Mouse (Mus musculus) neural tube, embryonic 11.5 days (tissue): ENCODE measurements around the gene Nelfcd. TPM values are rescaled to one million over a fixed set of nuclear protein-coding genes. Genes with fewer than 3 reads are reported as not detected.

Source experiments
- ATAC-seq: fragments of 200-750 bp; cut with Nextera tagmentation; 2 replicates; pipeline ENCODE4 v1.8.0; 2017; ENCODE audit warnings: moderate number of reproducible peaks, mild to moderate bottlenecking, moderate TSS enrichment, moderate library complexity; ENCODE audit not compliant: insufficient read depth, low FRiP score, low TSS enrichment
- DNase-seq: peaks from one replicate; pipeline ENCODE4 v3.0.0-alpha.2; 2015; ENCODE audit warnings: low spot score
- H3K27ac ChIP-seq: fragments of 300-500 bp; sonication (generic); 2 replicates; pipeline ENCODE4 v1.5.1; 2014; ENCODE audit warnings: low read depth, mild to moderate bottlenecking, low read length
- H3K27me3 ChIP-seq: fragments of 300-500 bp; sonication (generic); 2 replicates; pipeline ENCODE4 v1.6.1; 2014; ENCODE audit warnings: mild to moderate bottlenecking, low read length, mixed read lengths; ENCODE audit not compliant: control insufficient read depth, insufficient read depth
- H3K36me3 ChIP-seq: fragments of 300-500 bp; sonication (generic); 2 replicates; pipeline ENCODE4 v1.6.1; 2014; ENCODE audit warnings: mild to moderate bottlenecking, low read length, moderate library complexity, mixed read lengths; ENCODE audit not compliant: control insufficient read depth, insufficient read depth
- H3K4me1 ChIP-seq: fragments of 300-500 bp; sonication (generic); 2 replicates; pipeline ENCODE4 v1.6.1; 2014; ENCODE audit warnings: low read length, mixed read lengths; ENCODE audit not compliant: control insufficient read depth, insufficient read depth
- H3K4me2 ChIP-seq: fragments of 300-500 bp; sonication (generic); 2 replicates; pipeline ENCODE4 v1.6.1; 2014; ENCODE audit warnings: low read depth, mild to moderate bottlenecking, moderate library complexity
- H3K4me3 ChIP-seq: fragments of 300-500 bp; sonication (generic); 2 replicates; pipeline ENCODE4 v1.5.1; 2014; ENCODE audit warnings: low read depth, low read length
- H3K9ac ChIP-seq: fragments of 300-500 bp; sonication (generic); 2 replicates; pipeline ENCODE4 v1.6.1; 2014; ENCODE audit warnings: mild to moderate bottlenecking, low read length
- H3K9me3 ChIP-seq: fragments of 300-500 bp; sonication (generic); 2 replicates; pipeline ENCODE4 v1.6.1; 2016; ENCODE audit warnings: low read length; ENCODE audit not compliant: control insufficient read depth
- WGBS: fragments of 180-500 bp; shearing (Covaris S2); extraction: QIAGEN DNeasy Blood & Tissue Kit; methylation state at CpG from one replicate; pipeline ENCODE4 v1.1.7; 2014; 5-methylcytosine and 5-hydroxymethylcytosine counted together
- polyA plus RNA-seq: library from polyadenylated mRNA; unstranded; fragments of >200 nt; fragmentation: Nextera tagmentation; extraction: Ambion mirVana; gene quantifications from 2 replicates; pipeline ENCODE4 v1.2.1, GENCODE M21; 2014

Gene Nelfcd
- 169 and 172 TPM in 2 replicates for polyA plus RNA-seq

GRCm38 (mm10) chr2:174415731-174416310 is at the start of gene Nelfcd:
Gene Nelfcd (plus strand): TSS chr2:174415804.
- Histone ChIP-seq H3K4me2 (peak within 1 kb of the TSS; percentile 75), H3K9ac (peak within 1 kb of the TSS; percentile 93), H3K36me3 (no peaks in the 10 kb centered on the region), H3K9me3 (no peaks in the 10 kb centered on the region), H3K27ac (no peak within 1 kb of the TSS), H3K4me3 (peak within 1 kb of the TSS; percentile 97), H3K27me3 (no peaks in the 10 kb centered on the region), H3K4me1 (peaks cover 6% of the 10 kb centered on the region)
- under 1% methylated on average over 39 of the region's 40 CpGs for WGBS
- ATAC-seq: peak; percentile 89
- DNase-seq: peak; percentile 98

- 87% methylated on average over 10 of the region's 10 CpGs for WGBS
- Histone ChIP-seq H3K36me3 (no peaks in the 10 kb centered on the region), H3K9me3 (no peaks in the 10 kb centered on the region), H3K27ac (no peak overlapping the region), H3K9ac (no peak overlapping the region), H3K27me3 (no peaks in the 10 kb centered on the region), H3K4me3 (no peak overlapping the region), H3K4me2 (no peak overlapping the region), H3K4me1 (no peaks in the 10 kb centered on the region)
- no peak for ATAC-seq
- no peak for DNase-seq
Measured at GRCm38 (mm10) chr2:174366571-174366970, 49.0 kb upstream of the Nelfcd start.

- H3K27ac ChIP-seq: no peak overlapping the region
- DNase-seq (no peak), ATAC-seq (no peak)
- H3K9me3 ChIP-seq: no peaks in the 10 kb centered on the region
- H3K36me3 ChIP-seq: no peaks in the 10 kb centered on the region
- H3K27me3 ChIP-seq: no peaks in the 10 kb centered on the region
- no peak overlapping the region for H3K4me3 ChIP-seq
- no peak overlapping the region for H3K4me2 ChIP-seq
- H3K9ac ChIP-seq: no peak overlapping the region
- WGBS: 85% methylated on average over 9 of the region's 9 CpGs
- H3K4me1 ChIP-seq: no peaks in the 10 kb centered on the region
Measured at GRCm38 (mm10) chr2:174381021-174381420, 34.6 kb upstream of the Nelfcd start.

GRCm38 (mm10) chr2:174391936-174392335 is 23.7 kb upstream of the Nelfcd start:
- Histone ChIP-seq H3K27ac (no peak overlapping the region), H3K36me3 (no peaks in the 10 kb centered on the region), H3K27me3 (no peaks in the 10 kb centered on the region), H3K4me3 (no peak overlapping the region), H3K9me3 (no peaks in the 10 kb centered on the region), H3K4me1 (no peaks in the 10 kb centered on the region), H3K4me2 (no peak overlapping the region), H3K9ac (no peak overlapping the region)
- DNase-seq (no peak), ATAC-seq (no peak)
- 88% methylated on average over 3 of the region's 3 CpGs for WGBS

- no peaks in the 10 kb centered on the region for H3K9me3 ChIP-seq
- H3K4me2 ChIP-seq: no peak overlapping the region
- H3K4me1 ChIP-seq: no peaks in the 10 kb centered on the region
- H3K9ac ChIP-seq: no peak overlapping the region
- no peaks in the 10 kb centered on the region for H3K36me3 ChIP-seq
- DNase-seq: no peak
- H3K4me3 ChIP-seq: no peak overlapping the region
- ATAC-seq: no peak
- H3K27ac ChIP-seq: no peak overlapping the region
- no peaks in the 10 kb centered on the region for H3K27me3 ChIP-seq
- WGBS: 69% methylated on average over 9 of the region's 9 CpGs
Measured at GRCm38 (mm10) chr2:174392554-174392953, 23.1 kb upstream of the Nelfcd start.

- no peaks in the 10 kb centered on the region for H3K4me1 ChIP-seq
- H3K9ac ChIP-seq: no peak overlapping the region
- no peaks in the 10 kb centered on the region for H3K27me3 ChIP-seq
- H3K36me3 ChIP-seq: no peaks in the 10 kb centered on the region
- H3K27ac ChIP-seq: no peak overlapping the region
- ATAC-seq (no peak), DNase-seq (no peak)
- H3K4me2 ChIP-seq: no peak overlapping the region
- H3K4me3 ChIP-seq: no peak overlapping the region
- no peaks in the 10 kb centered on the region for H3K9me3 ChIP-seq
- WGBS: 81% methylated on average over 5 of the region's 5 CpGs
Measured at GRCm38 (mm10) chr2:174393383-174393782, 22.2 kb upstream of the Nelfcd start.

GRCm38 (mm10) chr2:174396643-174397042 is 19.0 kb upstream of the Nelfcd start:
- DNase-seq (no peak), ATAC-seq (no peak)
- Histone ChIP-seq H3K36me3 (no peaks in the 10 kb centered on the region), H3K4me1 (no peaks in the 10 kb centered on the region), H3K9me3 (no peaks in the 10 kb centered on the region), H3K9ac (no peak overlapping the region), H3K4me3 (no peak overlapping the region), H3K4me2 (no peak overlapping the region), H3K27ac (no peak overlapping the region), H3K27me3 (no peaks in the 10 kb centered on the region)
- WGBS: 87% methylated on average over 10 of the region's 10 CpGs

- 88% methylated on average over 1 of the region's 1 CpGs for WGBS
- no peak overlapping the region for H3K27ac ChIP-seq
- ATAC-seq (no peak), DNase-seq (no peak)
- no peak overlapping the region for H3K9ac ChIP-seq
- no peaks in the 10 kb centered on the region for H3K27me3 ChIP-seq
- no peaks in the 10 kb centered on the region for H3K36me3 ChIP-seq
- no peaks in the 10 kb centered on the region for H3K4me1 ChIP-seq
- H3K4me3 ChIP-seq: no peak overlapping the region
- no peak overlapping the region for H3K4me2 ChIP-seq
- H3K9me3 ChIP-seq: no peaks in the 10 kb centered on the region
Measured at GRCm38 (mm10) chr2:174397065-174397464, 18.5 kb upstream of the Nelfcd start.

- Histone ChIP-seq H3K4me1 (no peaks in the 10 kb centered on the region), H3K9ac (no peak overlapping the region), H3K27me3 (no peaks in the 10 kb centered on the region), H3K4me3 (no peak overlapping the region), H3K9me3 (no peaks in the 10 kb centered on the region), H3K4me2 (no peak overlapping the region), H3K36me3 (no peaks in the 10 kb centered on the region), H3K27ac (no peak overlapping the region)
- 92% methylated on average over 6 of the region's 6 CpGs for WGBS
- no peak for DNase-seq
- ATAC-seq: no peak
Measured at GRCm38 (mm10) chr2:174397881-174398280, 17.7 kb upstream of the Nelfcd start.
